10 mouse cellular contexts compared by ENCODE assay signal in the genomic region with DNA sequence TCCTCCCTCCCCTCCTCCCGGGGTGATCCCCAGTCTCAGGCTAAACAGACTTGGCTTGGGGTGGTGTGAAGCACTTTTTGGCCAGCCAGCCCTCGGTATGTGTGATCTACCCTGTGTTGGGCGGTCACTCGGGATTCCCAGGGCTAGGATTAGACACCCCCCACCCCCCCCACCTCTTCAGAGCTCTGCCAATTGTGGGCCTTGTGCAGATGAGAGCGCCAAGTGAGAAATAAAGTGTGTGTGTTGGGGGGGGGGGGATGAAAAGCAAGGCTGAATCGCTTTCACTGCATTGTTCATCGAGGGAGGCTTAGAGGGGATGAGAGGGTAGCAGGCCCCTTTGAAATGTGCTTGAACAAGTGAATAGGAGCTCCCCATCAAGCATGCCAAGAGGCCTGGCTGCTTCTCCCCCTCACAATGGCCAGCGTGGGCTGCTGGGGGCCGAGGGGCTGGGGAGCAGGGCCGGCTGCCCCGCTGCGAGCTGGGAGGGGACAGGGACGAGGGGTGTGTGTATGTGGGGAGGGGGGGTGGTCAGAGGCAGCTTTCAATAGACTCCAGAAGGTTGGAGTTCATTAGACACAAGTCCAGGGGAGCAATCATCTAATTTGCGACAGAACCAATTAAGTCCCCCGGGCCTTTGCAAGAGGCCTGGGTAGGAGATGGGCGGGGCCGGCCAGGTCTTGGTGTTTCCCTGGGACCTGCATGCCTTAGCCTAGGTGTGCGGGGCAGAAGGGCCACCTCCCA. TPM values are rescaled to one million over a fixed set of nuclear protein-coding genes. Genes with fewer than 3 reads are reported as not detected.
DNase-seq lines count a peak whose midpoint lies in the region; ATAC-seq and TF ChIP-seq lines count a peak whose summit lies in the region.
"Had no signal": no experiment of that assay in that cellular context is flagged by ENCODE, and none has a peak within 500 bp of the region (broad histone marks: within the 10 kb centered on the region; RNA-seq: fewer than 3 reads in every experiment).

No protein-coding gene starts in this region.

- no peak for TF ChIP-seq POLR2A in cortical plate, adult 2 months (IDR thresholded peaks at IDR 0.05; ENCODE audit: extremely low read depth, insufficient read depth, low read length)

- WGBS in intestine, embryonic 15.5 days, result 70% methylated on average over 18 of the region's 18 CpGs
- WGBS in intestine, postnatal 0 days, result 73% methylated on average over 18 of the region's 18 CpGs
- 13% methylated on average over 18 of the region's 18 CpGs for WGBS in forebrain, postnatal 0 days
- 16% methylated on average over 18 of the region's 18 CpGs for WGBS in midbrain, embryonic 11.5 days

- H3K4me3 ChIP-seq in intestine, embryonic 15.5 days (replicated peaks), result no peak overlapping the region
- H3K4me3 ChIP-seq in intestine, postnatal 0 days (ENCODE audit: low read depth, low read length), result no peak overlapping the region
- no peak overlapping the region for H3K4me3 ChIP-seq in cortical plate, adult 2 months (ENCODE audit: insufficient read depth, low read length)
- no peak overlapping the region for H3K4me3 ChIP-seq in forebrain, postnatal 0 days (ENCODE audit: low read depth, low read length)
- H3K4me3 ChIP-seq in midbrain, embryonic 11.5 days (ENCODE audit: low read depth, low read length), result no peak overlapping the region

- no peak for TF ChIP-seq CTCF in intestine, postnatal 0 days (IDR thresholded peaks at IDR 0.05; ENCODE audit: low read depth)
- TF ChIP-seq CTCF in cortical plate, adult 2 months (IDR thresholded peaks at IDR 0.05; ENCODE audit: extremely low read depth, insufficient read depth, low read length), result no peak
- TF ChIP-seq CTCF in forebrain, postnatal 0 days (IDR thresholded peaks at IDR 0.05; ENCODE audit: low read depth), result no peak

- peak; percentile 55 for DNase-seq in forebrain, postnatal 0 days
- peak; percentile 96 for DNase-seq in midbrain, embryonic 11.5 days (ENCODE audit: low spot score, missing footprints)
- no peak for DNase-seq in heart, adult 11 months
- DNase-seq in frontal cortex, postnatal 14 days (ENCODE audit: low spot score in 2 of 2), result no peak
- no peak for DNase-seq in gastrocnemius, adult 8-10 months (ENCODE audit: low spot score in 2 of 2)
- DNase-seq: cerebellum, adult 8-10 months; gastrocnemius, postnatal 25 days had no signal

- no peak overlapping the region for H3K9ac ChIP-seq in intestine, embryonic 15.5 days
- H3K9ac ChIP-seq in intestine, postnatal 0 days (ENCODE audit: low read depth, low read length), result no peak overlapping the region
- H3K9ac ChIP-seq in forebrain, postnatal 0 days, result no peak overlapping the region
- peak overlapping the region; percentile 42; the same call in 1 of the 2 replicates for H3K9ac ChIP-seq in midbrain, embryonic 11.5 days (ENCODE audit: low read length)

- no peak overlapping the region for H3K4me2 ChIP-seq in intestine, embryonic 15.5 days (replicated peaks)
- H3K4me2 ChIP-seq in intestine, postnatal 0 days (replicated peaks; ENCODE audit: low read depth), result no peak overlapping the region
- no peak overlapping the region for H3K4me2 ChIP-seq in forebrain, postnatal 0 days (ENCODE audit: low read depth)
- H3K4me2 ChIP-seq in midbrain, embryonic 11.5 days, result peak overlapping the region; percentile 35

- peaks cover 28% of the 10 kb centered on the region; the same call in 1 of the 2 replicates for H3K36me3 ChIP-seq in intestine, embryonic 15.5 days
- peaks cover 41% of the 10 kb centered on the region for H3K36me3 ChIP-seq in intestine, postnatal 0 days (ENCODE audit: control insufficient read depth, insufficient read depth)
- peaks cover 12% of the 10 kb centered on the region for H3K36me3 ChIP-seq in forebrain, postnatal 0 days (ENCODE audit: insufficient read depth)
- H3K36me3 ChIP-seq in midbrain, embryonic 11.5 days (ENCODE audit: control insufficient read depth, insufficient read depth, low read length), result peaks cover 37% of the 10 kb centered on the region

- H3K27me3 ChIP-seq in intestine, embryonic 15.5 days (replicated peaks), result no peaks in the 10 kb centered on the region
- no peaks in the 10 kb centered on the region for H3K27me3 ChIP-seq in intestine, postnatal 0 days (replicated peaks; ENCODE audit: control insufficient read depth, insufficient read depth, low read length)
- H3K27me3 ChIP-seq in forebrain, postnatal 0 days (ENCODE audit: insufficient read depth, low read length), result no peaks in the 10 kb centered on the region
- no peaks in the 10 kb centered on the region for H3K27me3 ChIP-seq in midbrain, embryonic 11.5 days (ENCODE audit: control insufficient read depth, insufficient read depth, low read length)

- peaks cover 17% of the 10 kb centered on the region for H3K4me1 ChIP-seq in intestine, embryonic 15.5 days (replicated peaks)
- no peaks in the 10 kb centered on the region; the same call in 1 of the 2 replicates for H3K4me1 ChIP-seq in intestine, postnatal 0 days (replicated peaks; ENCODE audit: control insufficient read depth, insufficient read depth, low read length)
- peaks cover 3% of the 10 kb centered on the region for H3K4me1 ChIP-seq in cortical plate, adult 2 months (ENCODE audit: control insufficient read depth, insufficient read depth, low read length)
- H3K4me1 ChIP-seq in forebrain, postnatal 0 days (ENCODE audit: insufficient read depth), result 0 out of 2 replicates have a peak, but pooled peaks cover 7% of the 10 kb centered on the region
- H3K4me1 ChIP-seq in midbrain, embryonic 11.5 days (ENCODE audit: control insufficient read depth, insufficient read depth, low read length), result peaks cover 48% of the 10 kb centered on the region

- H3K27ac ChIP-seq in intestine, embryonic 15.5 days, result no peak overlapping the region
- no peak overlapping the region for H3K27ac ChIP-seq in intestine, postnatal 0 days (ENCODE audit: low read depth, low read length)
- 0 out of 2 replicates have a peak overlapping the region, but pooled peaks have one; percentile 14 for H3K27ac ChIP-seq in cortical plate, adult 2 months (ENCODE audit: insufficient read depth, low read length)
- H3K27ac ChIP-seq in forebrain, postnatal 0 days (ENCODE audit: low read depth, low read length), result peak overlapping the region; percentile 2; the same call in 1 of the 2 replicates
- peak overlapping the region; percentile 82 for H3K27ac ChIP-seq in midbrain, embryonic 11.5 days (ENCODE audit: low read depth, low read length)

- no peaks in the 10 kb centered on the region for H3K9me3 ChIP-seq in intestine, embryonic 15.5 days
- no peaks in the 10 kb centered on the region for H3K9me3 ChIP-seq in intestine, postnatal 0 days (ENCODE audit: control insufficient read depth)
- H3K9me3 ChIP-seq in forebrain, postnatal 0 days (ENCODE audit: low read length), result no peaks in the 10 kb centered on the region
- H3K9me3 ChIP-seq in midbrain, embryonic 11.5 days (ENCODE audit: control insufficient read depth, low read length), result peaks cover 2% of the 10 kb centered on the region; the same call in 1 of the 2 replicates

- ATAC-seq in intestine, embryonic 15.5 days, result peak; percentile 56
- ATAC-seq in intestine, postnatal 0 days, result no peak
- ATAC-seq in forebrain, postnatal 0 days, result peak; percentile 86
- ATAC-seq in midbrain, embryonic 11.5 days (ENCODE audit: low FRiP score), result peak; percentile 91

RNA-seq across cellular contexts. Expression of gene Axin2, which starts 15.1 kb away (rescaled TPM):
- polyA plus RNA-seq in intestine, embryonic 15.5 days (2015; fragmentation: Nextera tagmentation; extraction: Ambion mirVana), result 4.7 and 5.4 TPM in 2 replicates
- 3.1 and 3.8 TPM in 2 replicates for polyA plus RNA-seq in intestine, postnatal 0 days (2015; fragmentation: Nextera tagmentation; extraction: Ambion mirVana)
- polyA plus RNA-seq in cortical plate, adult 2 months (2012; rRNA removed), result 21.8 and 23.3 TPM in 2 replicates
- 28.7 and 35.6 TPM in 2 replicates for total RNA-seq in forebrain, postnatal 0 days (2014; rRNA removed)
- 4.5 and 5.0 TPM in 2 replicates for polyA plus RNA-seq in forebrain, postnatal 0 days (2015; fragmentation: Nextera tagmentation; extraction: Ambion mirVana)
- 20.8 and 23.1 TPM in 2 replicates for polyA plus RNA-seq in midbrain, embryonic 11.5 days (2014; fragmentation: Nextera tagmentation; extraction: Ambion mirVana)
- 10 to 100 TPM in 2 of 4 experiments, 1 to 10 TPM in 2; 7.4 to 13.8 (median 10.0) TPM for total RNA-seq in gastrocnemius, adult 8-10 months (2022)

Comparison
In these comparisons a context has a peak if more than half of its experiments do, and no peak if none do; other contexts are left out.
1. H3K27ac ChIP-seq: peak in cortical plate, adult 2 months (single experiment), forebrain, postnatal 0 days (single experiment) and midbrain, embryonic 11.5 days (single experiment); none in intestine, embryonic 15.5 days (single experiment) and intestine, postnatal 0 days (single experiment).
2. DNase-seq: peak in forebrain, postnatal 0 days (single experiment) and midbrain, embryonic 11.5 days (single experiment); none in heart, adult 11 months (single experiment), frontal cortex, postnatal 14 days (0 of 2) and gastrocnemius, adult 8-10 months (0 of 2).